Mouse (Mus musculus) E14TG2a.4 (cell line): Measurements from ENCODE around the gene Cmtm8.

Experiments
- CTCF ChIP-seq: conservative IDR thresholded peaks from 2 replicates; pipeline ENCODE4 v1.5.1; 2014; ENCODE audit warnings: low read length
- NANOG ChIP-seq: IDR thresholded peaks from 2 replicates; pipeline ENCODE4 v1.6.1; 2014; ENCODE audit warnings: borderline replicate concordance, low read length, mixed read lengths

DNA sequence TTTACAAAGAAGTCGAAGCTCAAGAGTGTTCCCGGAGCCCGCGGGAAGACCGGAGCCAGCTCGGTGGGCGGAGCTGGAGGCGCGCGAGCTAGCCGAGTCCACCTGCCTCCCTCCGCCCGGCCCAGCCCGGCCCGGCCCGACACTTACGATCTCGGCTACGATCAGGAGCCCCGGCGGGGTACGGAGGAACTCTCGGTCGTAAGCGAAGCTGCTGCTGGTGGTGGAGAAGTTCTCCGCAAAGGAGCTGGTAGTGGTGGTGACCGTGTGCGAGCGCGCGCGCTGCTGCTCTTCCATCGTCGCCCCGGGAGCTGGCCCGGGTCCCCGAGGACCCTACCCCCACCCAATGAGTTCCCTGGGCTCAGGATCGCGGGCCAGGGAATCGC is 331 bp downstream of the Cmtm8 start:
- TF ChIP-seq CTCF (no peak), NANOG (no peak)
